In genomic region chr17:29247881-29248280, GRCm38 (mm10) we compare ENCODE assay signal across 12 mouse cellular contexts. TPM values are rescaled to one million over a fixed set of nuclear protein-coding genes. Genes with fewer than 3 reads are reported as not detected.
DNase-seq lines count a peak whose midpoint lies in the region; ATAC-seq and TF ChIP-seq lines count a peak whose summit lies in the region.
"Had no signal": no experiment of that assay in that cellular context is flagged by ENCODE, and none has a peak within 500 bp of the region (broad histone marks: within the 10 kb centered on the region; RNA-seq: fewer than 3 reads in every experiment).

No protein-coding gene starts in this region.

- no peaks in the 10 kb centered on the region; the same call in 1 of the 2 replicates for H3K27me3 ChIP-seq in lung, postnatal 0 days (replicated peaks; ENCODE audit: insufficient read depth, low read length)
- peaks cover 2% of the 10 kb centered on the region; the same call in 1 of the 2 replicates for H3K27me3 ChIP-seq in heart, embryonic 15.5 days
- H3K27me3 ChIP-seq: neural tube, embryonic 12.5 days had no signal

- no peak for ATAC-seq in lung, postnatal 0 days
- ATAC-seq in heart, embryonic 15.5 days (replicated peaks; ENCODE audit: insufficient number of reproducible peaks, insufficient read depth, low FRiP score, low read depth) = no peak

- peak; percentile 34 for DNase-seq in gastrocnemius, adult 2 months
- DNase-seq in gastrocnemius, postnatal 36 days = no peak
- DNase-seq in lung, postnatal 25 days (ENCODE audit: low spot score) = peak; percentile 8
- no peak for DNase-seq in lung, postnatal 0 days (ENCODE audit: low spot score)
- DNase-seq in telencephalon, adult 2 months (ENCODE audit: low read depth, low spot score) = peak; percentile 67
- DNase-seq in urinary bladder, adult 2 months (ENCODE audit: low spot score) = no peak
- no peak for DNase-seq in spleen, adult 18-20 months
- DNase-seq: cerebellum, postnatal 14 days had no signal

- no peak for TF ChIP-seq CTCF in gastrocnemius, adult 2 months (IDR thresholded peaks at IDR 0.05)
- no peak for TF ChIP-seq CTCF in lung, postnatal 0 days (IDR thresholded peaks at IDR 0.05)

- 60% methylated on average over 13 of the region's 13 CpGs for WGBS in lung, postnatal 0 days
- 37% methylated on average over 13 of the region's 13 CpGs for WGBS in heart, embryonic 15.5 days

- intact Hi-C loops in gastrocnemius, adult 2 months (cut with DNase I) = loop anchor here (2.0 kb wide), 1 partner anchor 199 kb away; no protein-coding TSS in a partner anchor
- intact Hi-C loops in gastrocnemius, postnatal 36 days (cut with DNase I) = loop anchor here (2.0 to 5.0 kb wide), 2 partner anchors 73 to 201 kb away; no protein-coding TSS in a partner anchor

- H3K9me3 ChIP-seq in lung, postnatal 0 days (ENCODE audit: low read length) = no peaks in the 10 kb centered on the region
- H3K9me3 ChIP-seq in heart, embryonic 15.5 days (replicated peaks) = no peaks in the 10 kb centered on the region
- H3K9me3 ChIP-seq: hindbrain, embryonic 10.5 days; neural tube, embryonic 12.5 days had no signal

- H3K36me3 ChIP-seq in lung, postnatal 0 days (ENCODE audit: insufficient read depth, low read length) = no peaks in the 10 kb centered on the region
- H3K36me3 ChIP-seq in heart, embryonic 15.5 days = peaks cover 9% of the 10 kb centered on the region; the same call in 1 of the 2 replicates

- H3K4me1 ChIP-seq in lung, postnatal 0 days (ENCODE audit: insufficient read depth, low read depth, low read length) = peaks cover 13% of the 10 kb centered on the region
- H3K4me1 ChIP-seq in heart, embryonic 15.5 days (replicated peaks) = peaks cover 65% of the 10 kb centered on the region

- H3K4me3 ChIP-seq in gastrocnemius, adult 2 months = peak overlapping the region; percentile 30; the same call in 1 of the 2 replicates
- H3K4me3 ChIP-seq in lung, postnatal 0 days (ENCODE audit: low read depth, low read length) = no peak overlapping the region
- no peak overlapping the region for H3K4me3 ChIP-seq in heart, embryonic 15.5 days
- H3K4me3 ChIP-seq: hindbrain, embryonic 10.5 days; neural tube, embryonic 12.5 days had no signal

- no peak for TF ChIP-seq EP300 in lung, postnatal 0 days (IDR thresholded peaks at IDR 0.05)

- H3K27ac ChIP-seq in gastrocnemius, adult 2 months = peak overlapping the region; percentile 53
- H3K27ac ChIP-seq in lung, postnatal 0 days (ENCODE audit: low read length) = no peak overlapping the region
- peak overlapping the region; percentile 87 for H3K27ac ChIP-seq in heart, embryonic 15.5 days
- H3K27ac ChIP-seq: hindbrain, embryonic 10.5 days; neural tube, embryonic 12.5 days had no signal

- no peak overlapping the region for H3K4me2 ChIP-seq in lung, postnatal 0 days (replicated peaks; ENCODE audit: low read depth, low read length)
- H3K4me2 ChIP-seq in heart, embryonic 15.5 days = no peak overlapping the region
- H3K4me2 ChIP-seq: midbrain, embryonic 11.5 days; neural tube, embryonic 12.5 days had no signal

- H3K9ac ChIP-seq in lung, postnatal 0 days (replicated peaks; ENCODE audit: low read depth) = no peak overlapping the region
- H3K9ac ChIP-seq in heart, embryonic 15.5 days = peak overlapping the region; percentile 7; the same call in 1 of the 2 replicates
- H3K9ac ChIP-seq: neural tube, embryonic 12.5 days had no signal

RNA-seq across cellular contexts. Expression of gene Cpne5, which starts 9.9 kb away (rescaled TPM):
- not detected for total RNA-seq in gastrocnemius, adult 2 months (2021)
- not detected for total RNA-seq in gastrocnemius, postnatal 36 days (2021)
- 0.57 and 0.63 TPM in 2 replicates for polyA plus RNA-seq in lung, postnatal 0 days (2015; fragmentation: Nextera tagmentation; extraction: Ambion mirVana)
- polyA plus RNA-seq in heart, embryonic 15.5 days (2015; fragmentation: Nextera tagmentation; extraction: Ambion mirVana) = 14.9 and 17.9 TPM in 2 replicates
- polyA plus RNA-seq in urinary bladder, adult 2 months (2012; rRNA removed) = 0.56 and 1.0 TPM in 2 replicates

RNA-seq across cellular contexts. Expression of gene Ppil1, which starts 16.1 kb away (rescaled TPM):
- 1 to 10 TPM; 5.1 to 7.3 TPM for total RNA-seq in gastrocnemius, adult 2 months (2021)
- 1 to 10 TPM; 5.9 to 6.0 TPM for total RNA-seq in gastrocnemius, postnatal 36 days (2021)
- 39.7 and 44.5 TPM in 2 replicates for polyA plus RNA-seq in lung, postnatal 0 days (2015; fragmentation: Nextera tagmentation; extraction: Ambion mirVana)
- polyA plus RNA-seq in heart, embryonic 15.5 days (2015; fragmentation: Nextera tagmentation; extraction: Ambion mirVana) = 86.8 and 107 TPM in 2 replicates
- 27.9 and 31.3 TPM in 2 replicates for polyA plus RNA-seq in urinary bladder, adult 2 months (2012; rRNA removed)

RNA-seq across cellular contexts. Expression of gene BC004004, which starts 20.7 kb away (rescaled TPM):
- total RNA-seq in gastrocnemius, adult 2 months (2021) = 100 to 1,000 TPM; 110 to 121 TPM
- 100 to 1,000 TPM; 104 to 106 TPM for total RNA-seq in gastrocnemius, postnatal 36 days (2021)
- polyA plus RNA-seq in lung, postnatal 0 days (2015; fragmentation: Nextera tagmentation; extraction: Ambion mirVana) = 105 and 109 TPM in 2 replicates
- 91.1 and 96.0 TPM in 2 replicates for polyA plus RNA-seq in heart, embryonic 15.5 days (2015; fragmentation: Nextera tagmentation; extraction: Ambion mirVana)
- 94.6 and 101 TPM in 2 replicates for polyA plus RNA-seq in urinary bladder, adult 2 months (2012; rRNA removed)

Comparison
In these comparisons a context has a peak if more than half of its experiments do, and no peak if none do; other contexts are left out.
1. DNase-seq: peak in gastrocnemius, adult 2 months (single experiment), lung, postnatal 25 days (single experiment) and telencephalon, adult 2 months (single experiment); none in gastrocnemius, postnatal 36 days (0 of 2), lung, postnatal 0 days (single experiment), urinary bladder, adult 2 months (single experiment) and spleen, adult 18-20 months (0 of 2).